Mouse (Mus musculus) adrenal gland, adult 18-20 months (tissue): Measurements from ENCODE around the gene Ddx43. TPM values are rescaled to one million over a fixed set of nuclear protein-coding genes. Genes with fewer than 3 reads are reported as not detected.
"Not testable (repeated sequence)": the region's sequence is repeated elsewhere in the genome, so short reads cannot be mapped to it uniquely, and the experiment has no call there.

Source experiments
- DNase-seq, 2 experiments: peaks; one replicate each; pipeline ENCODE4 v3.0.0; 2021 to 2022; ENCODE audit warnings: low spot score in 2 of 2
- long read RNA-seq, 2 experiments: library from polyadenylated mRNA; stranded (forward); transcript quantifications; one replicate each; pipeline ENCODE4 v2.0.0; 2021
- total RNA-seq, 2 experiments: library from RNA; stranded (reverse); gene quantifications; 1 replicate in 1 of 2; 2 replicates in 1 of 2; pipeline ENCODE4 v1.2.3; 2021

Ddx43 gene
- not detected for total RNA-seq
- long read RNA-seq, experiment 1, result 0 reads
- long read RNA-seq, experiment 2, result 0 reads

DNA sequence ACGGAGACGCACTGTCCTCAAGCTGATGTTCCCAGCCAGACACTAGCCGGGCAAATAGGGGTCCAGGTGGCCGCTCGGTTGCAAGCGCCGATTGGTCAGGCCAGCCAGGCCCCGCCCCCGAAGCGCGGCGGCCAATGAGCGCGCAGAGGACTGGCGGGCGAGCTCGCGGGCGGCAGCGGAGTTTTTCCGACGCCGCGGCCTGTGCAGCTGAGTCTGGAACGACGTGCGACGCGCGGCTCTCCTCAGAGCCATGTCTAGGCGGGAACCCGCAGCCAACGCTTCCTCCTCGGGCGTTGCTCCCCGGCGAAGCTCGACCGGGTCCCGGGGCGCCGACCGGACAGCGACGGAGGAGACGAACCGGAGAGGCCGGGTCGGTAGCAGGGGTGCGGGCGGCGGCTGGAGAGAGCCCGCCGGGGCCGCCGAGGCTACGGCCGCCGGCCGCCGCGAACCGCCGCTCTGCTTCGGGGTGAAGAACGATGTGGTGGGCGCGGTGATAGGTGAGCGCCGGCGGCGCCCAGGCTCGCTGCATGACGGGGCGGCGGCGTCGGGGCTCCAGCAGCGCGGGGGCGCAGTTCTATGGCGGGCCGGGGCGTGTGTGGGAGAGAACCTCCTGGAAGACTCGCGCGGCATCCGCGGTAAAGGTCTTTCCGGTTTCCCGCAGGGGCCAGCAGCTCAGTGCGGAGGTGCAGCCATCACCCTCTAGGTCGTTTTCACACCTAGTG lies at the start of gene Ddx43:
Gene Ddx43, plus strand, starts transcription at position 148 of the 722 bp plus-strand sequence.
- DNase-seq, result peak; percentile 8 to 22

DNA sequence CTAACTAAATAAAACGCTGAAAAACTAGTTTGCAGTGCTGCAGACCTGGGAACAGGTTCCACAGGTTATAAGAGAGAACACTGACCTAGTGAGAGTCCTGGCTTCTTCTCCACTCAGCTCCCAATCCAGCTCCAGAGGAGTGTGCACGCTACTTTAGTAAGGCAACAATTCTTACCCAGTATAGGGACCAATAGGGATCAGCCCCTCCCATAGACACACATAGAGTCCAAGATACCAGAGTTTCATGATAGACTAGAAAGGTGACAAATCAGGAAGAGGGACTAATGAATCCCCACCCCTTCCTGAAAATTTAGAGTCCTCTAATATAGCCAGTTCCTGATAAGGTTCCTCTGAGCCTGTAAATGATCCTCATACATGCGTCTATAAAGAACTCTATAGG lies 48.6 kb upstream of the Ddx43 start:
- DNase-seq, result no peak

- DNase-seq, result peak in 1 of 2 experiments; percentile 38
Measured at GRCm38 (mm10) chr9:78348206-78349004, 47.2 kb upstream of the Ddx43 start.

DNA sequence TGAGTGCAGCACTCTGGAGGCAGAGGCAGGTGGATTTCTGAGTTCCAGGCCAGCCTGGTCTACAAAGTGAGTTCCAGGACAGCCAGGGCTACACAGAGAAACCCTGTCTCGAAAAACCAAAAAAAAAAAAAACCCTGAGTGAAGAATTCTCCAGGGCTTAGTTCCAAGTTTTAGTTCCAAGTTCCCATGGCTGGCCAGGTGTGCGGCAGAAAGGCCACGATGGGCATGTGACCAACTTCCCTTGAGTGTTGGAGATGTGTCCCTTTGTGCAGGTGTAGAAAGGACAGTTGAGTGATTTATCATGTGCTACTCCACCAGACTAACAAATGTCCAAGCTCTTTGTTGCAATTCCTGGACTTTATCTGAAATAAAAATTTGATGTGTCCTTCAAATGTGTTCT lies 46.4 kb upstream of the Ddx43 start:
- DNase-seq, result not testable (repeated sequence)

DNA sequence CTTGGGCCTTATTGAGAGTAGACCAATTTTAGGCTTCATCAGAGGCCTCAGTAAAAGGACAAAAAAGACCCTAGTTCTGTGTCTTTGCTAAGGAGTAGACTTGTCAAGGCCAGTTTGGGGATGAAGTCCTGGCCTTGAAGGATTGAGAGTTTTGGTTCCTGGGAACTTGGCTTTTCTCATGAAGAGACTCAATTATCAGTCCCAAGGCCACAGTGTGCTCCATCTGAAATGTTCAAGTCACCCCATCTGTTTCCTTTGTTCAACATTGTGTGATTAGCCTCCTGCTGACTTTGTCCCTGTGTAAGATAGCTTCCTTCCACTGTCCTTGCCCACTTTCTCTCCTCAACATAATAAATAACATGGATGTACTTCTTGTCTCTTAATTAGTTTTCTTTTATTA lies 45.6 kb upstream of the Ddx43 start:
- not testable (repeated sequence) for DNase-seq

GRCm38 (mm10) chr9:78351504-78352220 lies 43.9 kb upstream of the Ddx43 start:
- DNase-seq, result no peak

DNA sequence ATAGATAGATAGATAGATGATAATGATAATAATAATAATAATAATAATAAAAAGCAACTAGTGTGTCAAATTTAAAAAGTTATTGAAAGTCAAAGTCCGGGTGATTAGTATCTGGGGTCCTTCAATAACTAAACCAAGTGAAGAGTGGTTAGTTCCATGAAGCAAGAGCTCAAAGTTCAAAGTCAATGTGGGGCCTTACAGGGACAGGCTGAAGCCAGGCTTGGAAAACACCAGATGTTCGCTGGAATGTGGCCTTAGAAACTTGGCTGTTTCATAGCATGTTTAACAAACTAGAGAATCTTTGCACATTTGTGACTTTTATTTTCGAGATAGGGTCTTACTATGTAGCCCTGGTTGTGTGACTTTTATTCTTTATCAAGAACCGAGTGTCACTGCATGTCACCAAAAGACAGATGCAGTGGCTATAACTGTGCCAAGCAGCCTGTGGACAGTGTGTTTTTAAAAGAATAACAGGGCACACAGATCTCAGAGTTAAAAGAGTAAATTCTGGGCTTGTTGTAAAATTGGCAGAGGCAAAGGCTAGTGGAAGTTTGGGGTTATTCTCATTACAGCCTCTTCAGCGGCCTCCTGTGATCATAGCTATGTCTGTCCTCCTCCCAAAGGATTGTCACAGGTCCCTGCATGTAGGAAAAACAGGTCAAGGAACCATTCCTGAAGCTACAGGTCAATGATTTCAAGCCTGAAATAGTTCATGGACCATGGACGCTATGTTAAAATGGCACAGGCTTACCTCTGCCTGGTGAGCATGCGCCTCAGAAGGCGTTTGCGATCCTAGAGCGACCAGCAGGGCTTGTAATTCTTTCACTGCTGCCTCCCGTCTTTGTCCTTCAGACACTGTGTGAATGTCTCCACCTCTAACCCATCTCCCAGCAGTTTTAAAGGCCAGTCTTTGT lies 40.7 kb upstream of the Ddx43 start:
- no peak for DNase-seq

DNA sequence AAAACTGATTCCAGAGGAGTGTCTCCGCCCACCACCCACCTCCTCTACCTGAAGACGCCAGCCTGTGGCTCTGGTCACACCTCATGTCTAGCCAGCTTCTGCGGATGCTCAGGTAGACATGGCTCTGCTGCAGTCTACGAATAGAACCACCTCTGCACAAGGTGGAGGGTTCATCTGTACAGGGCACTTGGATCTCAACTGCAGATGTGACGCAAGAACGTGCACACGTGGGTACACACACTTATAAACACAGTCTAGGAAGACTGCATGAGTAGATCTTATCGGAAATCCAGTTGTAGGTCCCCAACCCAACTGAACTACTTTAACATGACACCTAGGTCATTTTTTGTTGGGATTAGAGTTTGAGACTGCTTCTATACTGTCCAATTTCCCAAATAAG lies 40.0 kb upstream of the Ddx43 start, which contains the start of gene Gsta2:
Gene Gsta2, minus strand, starts transcription at position 178 of the 400 bp plus-strand sequence.
- DNase-seq, result no peak

- peak; percentile 53 to 68 for DNase-seq
Measured at GRCm38 (mm10) chr9:78358053-78358452, 37.5 kb upstream of the Ddx43 start.

- DNase-seq, result no peak
Measured at GRCm38 (mm10) chr9:78359750-78360483, 35.7 kb upstream of the Ddx43 start.

DNA sequence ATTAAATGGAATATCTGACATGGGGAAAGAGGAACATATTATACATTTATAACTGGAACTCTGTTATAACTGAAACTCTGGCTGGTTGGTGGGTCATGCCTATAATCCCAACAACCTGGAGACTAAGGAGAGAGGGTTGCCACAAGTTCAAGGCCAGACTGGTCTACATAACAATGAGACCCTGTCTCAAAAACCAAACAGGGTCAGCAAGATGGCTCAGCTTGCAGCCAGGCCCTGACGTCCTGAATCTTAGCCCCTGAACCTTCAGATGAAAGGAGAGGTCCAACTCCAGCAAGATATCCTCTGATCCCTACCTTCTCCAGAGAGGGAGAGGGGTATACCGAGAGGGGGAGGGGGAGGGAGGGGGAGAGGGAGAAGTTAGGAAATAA lies 35.1 kb upstream of the Ddx43 start:
- DNase-seq, result no peak

- no peak for DNase-seq
Measured at GRCm38 (mm10) chr9:78363374-78363773, 32.2 kb upstream of the Ddx43 start.

DNA sequence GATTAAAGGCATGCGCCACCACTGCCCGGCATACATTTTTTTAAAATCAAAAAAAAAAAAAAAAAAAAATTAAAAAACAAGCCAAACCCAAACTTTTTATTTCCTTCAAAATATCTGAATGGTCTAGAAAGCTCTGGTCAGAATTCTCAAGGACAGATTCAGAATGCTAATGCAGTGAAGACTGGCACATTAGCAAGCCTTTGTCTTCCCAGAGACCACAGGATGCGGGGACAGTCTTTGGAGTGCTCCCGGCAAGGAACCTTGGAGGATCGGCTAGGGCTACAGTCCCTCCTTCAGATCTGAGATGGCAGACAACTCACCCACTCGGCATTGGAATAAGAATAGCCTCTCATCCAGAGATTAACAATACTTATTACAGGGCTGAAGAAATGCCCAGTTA lies 30.9 kb upstream of the Ddx43 start:
- DNase-seq, result no peak

GRCm38 (mm10) chr9:78365850-78366544 lies 29.6 kb upstream of the Ddx43 start:
- no peak for DNase-seq

- DNase-seq, result not testable (repeated sequence)
Measured at GRCm38 (mm10) chr9:78367959-78368358, 27.6 kb upstream of the Ddx43 start, which contains the start of gene Dppa5a. Dppa5a (minus strand) TSS chr9:78368177.

DNA sequence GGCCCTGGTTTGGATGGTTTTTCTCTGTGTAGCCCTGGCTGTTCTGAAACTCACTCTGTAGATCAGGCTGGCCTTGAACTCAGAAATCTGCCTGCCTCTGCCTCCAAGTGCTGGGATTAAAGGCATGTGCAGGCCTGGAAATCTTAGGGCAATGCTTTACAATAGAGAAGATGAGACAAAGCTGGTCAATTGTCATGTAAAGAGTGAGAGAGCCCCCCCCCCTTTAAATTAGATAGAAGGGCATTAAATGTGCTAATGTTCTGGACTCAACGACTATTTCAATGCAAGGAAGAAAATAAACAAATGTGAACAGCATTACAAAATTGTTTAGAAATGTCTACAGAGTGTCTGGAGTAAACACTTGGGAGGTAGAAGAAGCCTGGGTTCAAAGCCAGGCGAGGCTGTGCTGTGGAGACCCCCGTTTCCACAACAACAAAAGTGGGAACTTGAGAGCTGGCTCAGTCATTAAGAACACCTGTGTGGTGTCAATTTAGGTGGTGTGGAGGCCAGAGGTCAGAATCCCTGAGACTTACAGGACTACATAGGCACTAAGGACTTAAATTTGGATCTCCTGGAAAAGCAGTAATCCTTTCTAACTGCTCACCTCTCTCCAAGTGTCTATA lies 26.8 kb upstream of the Ddx43 start:
- no peak for DNase-seq

- DNase-seq, result no peak
Measured at GRCm38 (mm10) chr9:78369349-78369748, 26.2 kb upstream of the Ddx43 start.

GRCm38 (mm10) chr9:78369786-78370185 lies 25.8 kb upstream of the Ddx43 start:
- no peak for DNase-seq

DNA sequence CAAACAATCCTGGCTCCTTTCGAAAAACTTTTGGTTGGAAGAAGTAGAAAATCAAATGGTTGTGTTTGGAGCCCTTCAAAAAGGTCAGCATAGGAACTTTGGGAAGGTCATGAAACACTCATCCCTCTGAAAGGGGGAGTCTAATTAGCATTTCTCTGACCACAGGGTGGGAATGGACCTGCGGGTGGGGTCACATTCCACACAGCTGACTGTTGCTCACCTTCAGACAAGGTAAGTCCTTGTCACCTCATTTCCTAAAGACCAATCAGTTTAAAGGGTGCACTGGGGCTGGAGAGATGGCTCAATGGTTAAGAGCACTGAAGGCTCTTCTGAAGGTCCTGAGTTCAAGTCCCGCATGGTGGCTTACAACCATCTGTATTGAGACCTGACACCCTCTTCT lies 24.1 kb upstream of the Ddx43 start:
- DNase-seq, result no peak
